Mouse (Mus musculus) E14TG2a.4 (cell line): ENCODE measurements around the gene Slc4a2.
"Not testable (repeated sequence)": the region's sequence is repeated elsewhere in the genome, so short reads cannot be mapped to it uniquely, and the experiment has no call there.

Experiments
- H3K27me3 ChIP-seq: 2 replicates; pipeline ENCODE4 v1.6.1; 2014; ENCODE audit warnings: low read length, control low read depth; ENCODE audit not compliant: insufficient read depth
- H3K36me3 ChIP-seq: 2 replicates; pipeline ENCODE4 v1.6.1; 2014; ENCODE audit warnings: low read length, control low read depth; ENCODE audit not compliant: insufficient read depth
- H3K4me1 ChIP-seq: replicated peaks from 2 replicates; pipeline ENCODE4 v1.6.1; 2014; ENCODE audit warnings: low read depth, low read length, control low read depth
- H3K4me3 ChIP-seq: replicated peaks from 2 replicates; pipeline ENCODE4 v1.5.1; 2014; ENCODE audit warnings: mild to moderate bottlenecking, low read length
- H3K9me3 ChIP-seq: 2 replicates; pipeline ENCODE4 v1.6.1; 2014; ENCODE audit warnings: low read length, control low read depth
- CTCF ChIP-seq: conservative IDR thresholded peaks from 2 replicates; pipeline ENCODE4 v1.5.1; 2014; ENCODE audit warnings: low read length
- NANOG ChIP-seq: IDR thresholded peaks from 2 replicates; pipeline ENCODE4 v1.6.1; 2014; ENCODE audit warnings: borderline replicate concordance, low read length, mixed read lengths
- POU5F1 ChIP-seq: IDR thresholded peaks from 2 replicates; pipeline ENCODE4 v1.6.1; 2014; ENCODE audit warnings: low read length, borderline replicate concordance

Slc4a2 gene

GRCm38 (mm10) chr5:24389658-24390020 is 34.0 kb upstream of the Slc4a2 start:
- peaks cover 69% of the 10 kb centered on the region for H3K4me1 ChIP-seq
- peaks cover 17% of the 10 kb centered on the region for H3K36me3 ChIP-seq
- TF ChIP-seq CTCF: no peak
- no peak for TF ChIP-seq POU5F1
- no peak for TF ChIP-seq NANOG
- H3K4me3 ChIP-seq: peak overlapping the region; percentile 80; the same call in 1 of the 2 replicates
- peaks cover 40% of the 10 kb centered on the region for H3K27me3 ChIP-seq
- H3K9me3 ChIP-seq: no peaks in the 10 kb centered on the region

DNA sequence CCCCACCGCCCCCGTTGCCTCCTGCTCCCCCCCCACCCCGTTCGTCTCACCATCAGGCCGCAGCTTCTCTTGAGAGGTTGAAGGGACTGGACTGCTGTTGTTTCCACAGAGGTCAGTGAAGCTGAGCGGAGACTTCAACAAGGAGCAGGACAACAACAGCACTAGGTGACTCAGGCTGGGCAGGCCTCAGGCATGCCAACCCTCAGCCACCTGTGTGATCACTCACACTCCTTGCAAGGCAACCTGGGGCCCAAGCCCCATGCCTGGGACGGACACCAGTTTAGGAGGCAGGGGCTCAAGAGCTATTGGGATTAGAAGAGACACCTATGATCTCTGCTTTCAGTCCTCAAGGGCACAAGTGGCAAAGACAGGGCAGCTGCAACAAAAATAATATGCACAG is 31.8 kb upstream of the Slc4a2 start, which contains the start of gene Atg9b:
Atg9b (minus strand) TSS at position 280 of the 400 bp plus-strand sequence.
- H3K9me3 ChIP-seq: no peaks in the 10 kb centered on the region
- peaks cover 5% of the 10 kb centered on the region; the same call in 1 of the 2 replicates for H3K36me3 ChIP-seq

GRCm38 (mm10) chr5:24392724-24393123 is 30.9 kb upstream of the Slc4a2 start:
- Histone ChIP-seq H3K27me3 (peaks cover 16% of the 10 kb centered on the region), H3K9me3 (no peaks in the 10 kb centered on the region), H3K36me3 (peaks cover 8% of the 10 kb centered on the region; the same call in 1 of the 2 replicates), H3K4me1 (peaks cover 57% of the 10 kb centered on the region), H3K4me3 (no peak overlapping the region)
- TF ChIP-seq POU5F1: no peak
- no peak for TF ChIP-seq NANOG
- TF ChIP-seq CTCF: no peak

More for the DNA sequence above, 31.8 kb upstream of the Slc4a2 start, which contains the start of gene Atg9b:
- no peak for TF ChIP-seq CTCF
- no peak for TF ChIP-seq POU5F1
- peaks cover 65% of the 10 kb centered on the region for H3K4me1 ChIP-seq
- H3K27me3 ChIP-seq: peaks cover 24% of the 10 kb centered on the region
- H3K4me3 ChIP-seq: peak within 1 kb of the TSS; percentile 39

DNA sequence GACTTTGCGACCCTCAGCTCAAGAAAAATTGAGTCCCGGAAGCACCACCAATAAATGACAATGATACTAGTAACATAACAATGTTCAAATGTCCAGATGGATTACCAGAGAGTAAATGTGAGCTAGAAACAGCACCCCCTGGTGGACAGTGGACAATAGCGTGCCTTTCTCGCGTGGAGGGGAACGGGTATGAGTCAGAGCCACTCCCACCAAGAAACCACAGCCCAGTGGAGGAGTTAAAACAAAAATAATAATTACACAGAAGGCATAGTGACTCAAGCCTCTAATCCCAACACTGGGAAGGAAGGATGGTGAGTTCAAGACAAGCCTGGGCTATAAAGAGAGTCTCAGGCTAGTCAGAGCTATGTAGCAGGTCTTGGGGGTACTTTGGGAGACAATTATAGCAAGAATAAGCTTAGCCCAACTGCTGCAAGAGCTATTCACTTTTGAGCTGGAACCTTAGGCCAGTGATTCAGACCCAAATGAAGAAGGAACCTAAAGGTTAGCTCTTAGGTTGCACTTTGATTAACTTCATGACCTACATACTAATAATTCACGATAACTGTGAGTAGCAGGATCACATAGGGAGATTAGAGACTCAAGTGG is 30.1 kb upstream of the Slc4a2 start, which contains the start of gene Abcb8:
Abcb8 (plus strand) TSS at position 272 of the 606 bp plus-strand sequence.
- Histone ChIP-seq H3K27me3 (peaks cover 9% of the 10 kb centered on the region), H3K36me3 (peaks cover 8% of the 10 kb centered on the region; the same call in 1 of the 2 replicates), H3K9me3 (no peaks in the 10 kb centered on the region), H3K4me1 (peaks cover 58% of the 10 kb centered on the region), H3K4me3 (peak within 1 kb of the TSS; percentile 86)
- no peak for TF ChIP-seq POU5F1
- TF ChIP-seq CTCF: peak; percentile 93

DNA sequence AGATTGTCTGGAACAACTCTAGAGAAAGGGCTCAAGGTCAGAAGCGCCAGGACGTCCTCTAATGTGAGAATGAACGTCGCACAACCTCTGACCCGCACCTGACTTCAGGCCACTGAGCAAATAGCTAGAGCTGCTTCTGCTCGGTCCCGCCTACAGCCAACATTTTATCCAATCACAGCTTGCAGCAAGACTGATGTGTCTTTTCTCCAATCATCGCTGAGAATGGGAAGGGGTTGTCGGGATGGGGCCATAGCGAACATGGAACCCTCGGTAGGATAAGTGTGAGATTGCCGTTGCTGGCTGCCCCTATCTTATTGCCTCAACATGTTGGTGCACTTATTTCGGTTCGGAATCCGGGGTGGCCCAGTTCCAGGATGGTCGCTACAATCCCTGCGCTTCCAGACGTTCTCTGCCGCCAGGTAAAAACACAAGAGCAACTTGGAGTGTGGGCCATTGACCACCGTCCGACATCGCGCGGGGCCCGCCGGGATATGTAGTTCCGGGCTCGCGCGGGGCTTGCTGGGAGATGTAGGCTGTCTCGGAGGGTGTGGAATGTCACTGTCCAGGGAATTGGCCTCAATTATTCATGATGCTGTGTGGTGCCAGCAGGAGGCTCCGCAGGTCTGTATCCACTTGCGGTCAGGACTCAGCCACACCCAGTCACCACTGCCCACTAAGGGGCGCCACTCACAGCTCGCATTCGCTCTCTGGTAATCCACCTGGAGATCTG is 29.3 kb upstream of the Slc4a2 start:
- Histone ChIP-seq H3K27me3 (peaks cover 5% of the 10 kb centered on the region), H3K4me1 (peaks cover 53% of the 10 kb centered on the region), H3K9me3 (no peaks in the 10 kb centered on the region), H3K36me3 (peaks cover 10% of the 10 kb centered on the region; the same call in 1 of the 2 replicates), H3K4me3 (peak overlapping the region; percentile 86)
- TF ChIP-seq CTCF (peak; percentile 46), POU5F1 (no peak)

GRCm38 (mm10) chr5:24396254-24396653 is 27.4 kb upstream of the Slc4a2 start:
- not testable (repeated sequence) for H3K9me3 ChIP-seq, H3K4me3 ChIP-seq, H3K27me3 ChIP-seq
- Histone ChIP-seq H3K36me3 (peaks cover 26% of the 10 kb centered on the region), H3K4me1 (peaks cover 60% of the 10 kb centered on the region)
- TF ChIP-seq CTCF: peak; percentile 21

DNA sequence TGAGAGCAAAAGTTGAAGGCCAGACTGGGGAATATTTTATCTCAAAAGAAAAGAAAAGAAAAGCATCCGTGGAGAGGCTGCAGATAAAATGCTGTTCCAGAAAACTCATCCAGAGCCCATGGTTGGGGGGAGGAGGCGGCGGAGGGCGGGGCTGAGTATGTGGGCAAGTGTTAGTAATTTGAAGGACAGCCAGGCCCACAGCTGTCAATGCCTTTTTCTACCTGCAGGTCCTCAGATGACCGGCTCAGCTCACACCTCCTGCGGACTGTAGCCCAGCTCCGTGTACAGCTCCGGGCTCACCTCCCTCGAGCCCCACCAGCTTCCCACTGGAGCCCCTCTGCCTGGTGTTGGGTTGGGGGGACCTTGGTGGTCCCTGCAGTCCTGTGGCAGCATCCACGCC is 24.0 kb upstream of the Slc4a2 start:
- Histone ChIP-seq H3K27me3 (no peaks in the 10 kb centered on the region), H3K9me3 (no peaks in the 10 kb centered on the region), H3K4me1 (peaks cover 46% of the 10 kb centered on the region), H3K4me3 (no peak overlapping the region), H3K36me3 (peaks cover 60% of the 10 kb centered on the region)
- TF ChIP-seq NANOG (no peak), CTCF (no peak), POU5F1 (no peak)

- TF ChIP-seq CTCF: no peak
- no peak for TF ChIP-seq NANOG
- Histone ChIP-seq H3K27me3 (no peaks in the 10 kb centered on the region), H3K4me3 (no peak overlapping the region), H3K9me3 (no peaks in the 10 kb centered on the region), H3K4me1 (peaks cover 46% of the 10 kb centered on the region), H3K36me3 (peaks cover 64% of the 10 kb centered on the region)
Measured at GRCm38 (mm10) chr5:24400362-24400761, 23.3 kb upstream of the Slc4a2 start.
